Mouse (Mus musculus): ENCODE results near the gene Cd5.

GRCm38 (mm10) chr19:10758708-10759107 lies 19.9 kb upstream of the Cd5 start:
- TF ChIP-seq CTCF (IDR thresholded peaks at IDR 0.05; ENCODE audit: low read depth, low read length) (no peak), GATA1 (IDR thresholded peaks at IDR 0.05; ENCODE audit: borderline replicate concordance, low read length) (no peak), GATA2 (IDR thresholded peaks at IDR 0.05; ENCODE audit: borderline replicate concordance, low read depth, low read length) (no peak)

Data from G1E (cell line).